Mouse (Mus musculus) gastrocnemius, postnatal 4 days (tissue): Measurements from ENCODE around the gene Nr5a1. TPM values are rescaled to one million over a fixed set of nuclear protein-coding genes. Genes with fewer than 3 reads are reported as not detected.
A peak's percentile ranks its signal among the peaks of the same experiment; 100 is the strongest.

Experiments
- DNase-seq, 2 experiments: peaks; one replicate each; pipeline ENCODE4 v3.0.0; 2021 to 2022; ENCODE audit warnings: low spot score in 2 of 2, mixed read lengths in 2 of 2
- total RNA-seq, 2 experiments: library from RNA; stranded (reverse); gene quantifications; 2 replicates each; pipeline ENCODE4 v1.2.3; 2021

The Nr5a1 gene
- total RNA-seq, 2 experiments from 2014 or later: 0.08 TPM; not detected in 1

DNA sequence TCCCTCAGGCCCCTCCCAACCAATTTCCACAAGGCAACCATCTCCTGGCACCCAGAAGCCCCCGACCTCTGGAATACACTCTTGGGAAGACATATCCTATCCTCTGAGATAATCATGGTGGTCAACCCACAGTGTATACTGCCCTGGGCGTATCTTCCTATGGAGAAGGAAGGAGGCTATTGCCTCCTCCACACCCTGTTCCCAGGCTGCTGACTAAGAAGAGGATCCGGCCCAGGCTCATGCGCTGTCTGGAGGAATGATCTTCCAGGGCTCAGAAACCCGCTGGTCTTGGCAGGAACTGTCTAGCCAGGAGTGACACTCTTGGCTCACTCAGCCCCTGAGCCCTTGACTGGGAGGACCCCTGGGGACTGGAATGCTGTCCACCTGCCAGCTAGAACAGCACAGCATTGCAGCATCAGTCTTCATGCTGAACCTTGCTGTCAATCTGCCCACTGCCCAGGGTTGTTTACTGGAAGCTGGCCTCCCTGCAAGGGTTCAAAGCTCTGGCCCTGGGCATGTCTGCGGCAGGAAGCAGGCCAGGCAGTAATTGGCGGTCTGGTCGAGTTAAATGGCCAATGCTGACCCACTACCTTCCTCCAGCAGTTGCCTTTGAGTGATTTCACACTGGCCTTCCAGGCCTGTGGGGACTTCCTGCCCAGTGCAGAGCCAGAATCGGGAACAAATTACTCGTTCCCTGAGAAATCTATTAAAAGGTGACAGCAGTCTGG is 61.6 kb downstream of the Nr5a1 start:
- DNase-seq: peak in 1 of 2 experiments; percentile 17

- no peak for DNase-seq
These were observed 62.2 kb downstream of the Nr5a1 start for GRCm38 (mm10) chr2:38652098-38652497.

- no peak for DNase-seq
These were observed 64.0 kb downstream of the Nr5a1 start for GRCm38 (mm10) chr2:38650340-38650739.

DNA sequence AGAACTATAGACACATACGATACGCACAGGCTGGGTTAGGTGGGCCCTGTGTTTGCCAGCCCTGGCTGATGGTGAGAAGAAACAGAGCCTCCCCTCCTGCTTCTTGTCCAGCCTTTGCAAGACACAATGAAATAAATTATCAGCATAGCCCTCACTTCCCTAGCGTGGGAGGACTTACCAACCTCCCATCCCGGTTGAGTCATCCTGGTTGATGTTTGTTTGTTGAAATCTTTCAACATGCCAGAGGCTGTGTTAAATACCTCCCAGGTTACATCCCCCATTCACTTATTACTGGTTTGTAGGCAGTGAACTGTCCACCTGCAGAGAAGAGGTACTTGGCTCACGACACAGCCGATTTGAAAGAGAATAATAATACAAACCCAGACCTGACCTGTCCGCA is 66.7 kb downstream of the Nr5a1 start:
- no peak for DNase-seq

- no peak for DNase-seq
These were observed 67.1 kb downstream of the Nr5a1 start for GRCm38 (mm10) chr2:38647201-38647606.

DNA sequence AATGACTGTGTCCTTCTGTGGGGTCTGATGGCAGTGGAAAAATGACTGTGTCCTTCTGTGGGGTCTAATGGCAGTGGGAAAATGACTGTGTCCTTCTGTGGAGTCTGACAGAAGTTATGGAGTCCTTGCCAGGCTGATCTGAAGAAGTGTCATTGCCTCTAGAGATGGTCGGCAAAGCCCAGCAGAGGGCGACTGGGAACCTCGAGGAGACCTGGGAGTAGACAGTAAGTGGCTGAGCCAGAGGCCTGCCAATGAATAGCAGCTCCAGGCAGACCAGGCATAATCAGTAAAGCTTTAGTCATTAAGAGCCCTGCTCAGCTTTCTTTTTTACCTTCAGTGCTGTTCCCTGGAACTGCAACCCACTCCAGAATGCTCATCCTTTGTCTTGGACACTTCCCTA is 68.4 kb downstream of the Nr5a1 start:
- DNase-seq: peak; percentile 49 to 54

DNA sequence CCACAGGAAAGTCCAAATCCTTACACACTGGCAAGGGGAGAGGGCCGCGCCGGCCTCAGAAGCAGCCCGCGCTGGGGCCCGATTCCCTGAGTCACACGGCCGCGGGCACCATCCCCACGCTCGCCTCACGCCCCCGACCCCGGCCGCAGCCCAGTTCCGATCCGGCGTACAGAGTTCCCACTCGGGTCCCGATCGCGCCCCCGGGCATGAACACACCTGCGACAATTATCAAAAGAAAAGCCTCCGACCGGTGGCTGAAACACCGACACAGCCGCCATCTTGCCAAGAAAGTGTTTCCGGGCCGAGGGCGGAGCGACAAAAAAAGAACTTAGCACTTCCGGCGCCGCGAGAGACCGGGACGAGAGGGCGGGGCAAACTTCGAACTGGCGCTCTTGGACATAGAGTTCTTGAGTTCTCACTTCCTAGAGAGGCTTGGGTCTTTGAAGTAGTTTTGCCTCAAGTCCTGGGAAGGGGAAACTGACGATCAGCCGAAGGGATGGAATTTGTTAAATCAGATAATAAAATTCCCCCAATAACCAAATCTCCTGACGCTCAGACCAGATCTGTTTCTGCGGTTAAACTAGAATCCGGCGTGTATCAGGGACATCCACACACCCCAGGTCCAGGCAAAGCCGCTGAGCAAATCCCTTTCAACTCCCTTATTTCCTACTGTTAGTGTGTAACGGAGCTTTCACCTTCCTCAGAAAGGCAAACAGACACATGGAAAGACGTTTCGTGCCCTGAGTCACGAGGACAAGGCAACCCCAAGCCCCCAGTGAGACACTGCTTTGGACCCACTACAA is 70.5 kb downstream of the Nr5a1 start, which contains the start of gene Psmb7:
Gene Psmb7 (minus strand): TSS at position 463 of the 803 bp plus-strand sequence.
- peak; percentile 79 to 90 for DNase-seq

Other genes starting within 250 kb of the Nr5a1 start
- 10 to 100 TPM; 21.3 to 26.0 TPM for gene Nek6, start 202.9 kb downstream of the Nr5a1 start, total RNA-seq
- gene Psmb7, start 70.5 kb downstream of the Nr5a1 start, total RNA-seq: 100 to 1,000 TPM; 277 to 291 TPM
- 1 to 10 TPM; 1.2 to 3.0 TPM for gene Nr6a1, start 213.1 kb upstream of the Nr5a1 start, total RNA-seq
- gene Olfml2a, start 217.4 kb upstream of the Nr5a1 start, total RNA-seq: 10 to 100 TPM; 39.3 to 46.4 TPM